Mouse (Mus musculus) lung, postnatal 0 days (tissue): ENCODE results near the gene Ptpn21. TPM values are rescaled to one million over a fixed set of nuclear protein-coding genes. Genes with fewer than 3 reads are reported as not detected.

ENCODE experiments used
- ATAC-seq: fragments of 200-750 bp; cut with Nextera tagmentation; 2 replicates; pipeline ENCODE4 v1.8.0; 2017; ENCODE audit warnings: moderate library complexity
- DNase-seq: peaks from one replicate; pipeline ENCODE4 v3.0.0-alpha.2; 2016; ENCODE audit warnings: low spot score
- H3K27ac ChIP-seq: fragments of 300-500 bp; sonication (generic); 2 replicates; pipeline ENCODE4 v1.5.1; 2014; ENCODE audit warnings: antibody characterized with exemption, mild to moderate bottlenecking, low read length, mixed read lengths
- H3K27me3 ChIP-seq: fragments of 300-500 bp; sonication (generic); replicated peaks from 2 replicates; pipeline ENCODE4 v1.6.1; 2014; ENCODE audit warnings: low read length, mixed read lengths; ENCODE audit not compliant: insufficient read depth
- H3K36me3 ChIP-seq: fragments of 300-500 bp; sonication (generic); 2 replicates; pipeline ENCODE4 v1.6.1; 2014; ENCODE audit warnings: low read length, mixed read lengths; ENCODE audit not compliant: insufficient read depth
- H3K4me1 ChIP-seq: fragments of 300-500 bp; sonication (generic); 2 replicates; pipeline ENCODE4 v1.6.1; 2014; ENCODE audit warnings: antibody characterized with exemption, low read depth, low read length, mixed read lengths; ENCODE audit not compliant: insufficient read depth
- H3K4me2 ChIP-seq: fragments of 300-500 bp; sonication (generic); replicated peaks from 2 replicates; pipeline ENCODE4 v1.6.1; 2014; ENCODE audit warnings: low read depth, mild to moderate bottlenecking, low read length, moderate library complexity, mixed read lengths
- H3K4me3 ChIP-seq: fragments of 300-500 bp; sonication (generic); 2 replicates; pipeline ENCODE4 v1.5.1; 2014; ENCODE audit warnings: low read depth, low read length
- H3K9ac ChIP-seq: fragments of 300-500 bp; sonication (generic); replicated peaks from 2 replicates; pipeline ENCODE4 v1.6.1; 2014; ENCODE audit warnings: low read depth, mild to moderate bottlenecking
- H3K9me3 ChIP-seq: fragments of 300-500 bp; sonication (generic); 2 replicates; pipeline ENCODE4 v1.6.1; 2016; ENCODE audit warnings: low read length, mixed read lengths
- CTCF ChIP-seq: IDR thresholded peaks from 2 replicates; pipeline ENCODE4 v1.5.1; 2016; ENCODE audit warnings: antibody characterized with exemption, mild to moderate bottlenecking
- EP300 ChIP-seq: IDR thresholded peaks from 2 replicates; pipeline ENCODE4 v1.6.1; 2016; ENCODE audit warnings: antibody characterized with exemption, mild to moderate bottlenecking, control low read depth
- WGBS: fragments of 180-500 bp; shearing (Covaris S2); extraction: QIAGEN DNeasy Blood & Tissue Kit; methylation state at CpG from one replicate; pipeline ENCODE4 v1.1.7; 2014; 5-methylcytosine and 5-hydroxymethylcytosine counted together
- polyA plus RNA-seq: library from polyadenylated mRNA; unstranded; fragments of >200 nt; fragmentation: Nextera tagmentation; extraction: Ambion mirVana; gene quantifications from 2 replicates; pipeline ENCODE4 v1.2.1, GENCODE M21; 2015

The Ptpn21 gene
- polyA plus RNA-seq, 1 experiment from 2014 or later: 10.0 TPM

- no peaks in the 10 kb centered on the region for H3K27me3 ChIP-seq
- ATAC-seq (peak; percentile 46), DNase-seq (peak; percentile 70)
- peak overlapping the region; percentile 66 for H3K4me2 ChIP-seq
- H3K27ac ChIP-seq: peak overlapping the region; percentile 98
- TF ChIP-seq EP300 (no peak), CTCF (no peak)
- peak overlapping the region; percentile 89 for H3K9ac ChIP-seq
- H3K4me3 ChIP-seq: peak overlapping the region; percentile 92
- WGBS: 8% methylated on average over 7 of the region's 7 CpGs
- no peaks in the 10 kb centered on the region for H3K9me3 ChIP-seq
- no peaks in the 10 kb centered on the region for H3K36me3 ChIP-seq
- peaks cover 11% of the 10 kb centered on the region; the same call in 1 of the 2 replicates for H3K4me1 ChIP-seq
Measured at GRCm38 (mm10) chr12:98737801-98738350, 671 bp upstream of the Ptpn21 start.

- ATAC-seq: no peak
- Histone ChIP-seq H3K27ac (peak overlapping the region; percentile 1; the same call in 1 of the 2 replicates), H3K9me3 (no peaks in the 10 kb centered on the region), H3K4me2 (peak overlapping the region; percentile 83), H3K9ac (peak overlapping the region; percentile 61), H3K36me3 (no peaks in the 10 kb centered on the region), H3K4me1 (peaks cover 11% of the 10 kb centered on the region; the same call in 1 of the 2 replicates), H3K4me3 (peak overlapping the region; percentile 64), H3K27me3 (no peaks in the 10 kb centered on the region)
- no peak for TF ChIP-seq EP300
- TF ChIP-seq CTCF: no peak
- 10% methylated on average over 22 of the region's 22 CpGs for WGBS
- no peak for DNase-seq
Measured at GRCm38 (mm10) chr12:98734880-98735801, 2.1 kb downstream of the Ptpn21 start.

GRCm38 (mm10) chr12:98734246-98734879 is 2.8 kb downstream of the Ptpn21 start:
- peak overlapping the region; percentile 51; the same call in 1 of the 2 replicates for H3K27ac ChIP-seq
- peak overlapping the region; percentile 62 for H3K9ac ChIP-seq
- no peaks in the 10 kb centered on the region for H3K9me3 ChIP-seq
- no peaks in the 10 kb centered on the region for H3K36me3 ChIP-seq
- H3K27me3 ChIP-seq: no peaks in the 10 kb centered on the region
- peak overlapping the region; percentile 64 for H3K4me3 ChIP-seq
- ATAC-seq (peak; percentile 72), DNase-seq (peak; percentile 92)
- peak overlapping the region; percentile 83 for H3K4me2 ChIP-seq
- TF ChIP-seq CTCF: peak; percentile 10; the same call in 1 of the 2 replicates
- no peak for TF ChIP-seq EP300
- under 1% methylated on average over 30 of the region's 30 CpGs for WGBS
- H3K4me1 ChIP-seq: peaks cover 11% of the 10 kb centered on the region; the same call in 1 of the 2 replicates

GRCm38 (mm10) chr12:98733776-98734175 is 3.4 kb downstream of the Ptpn21 start:
- Histone ChIP-seq H3K4me1 (peaks cover 11% of the 10 kb centered on the region; the same call in 1 of the 2 replicates), H3K9me3 (no peaks in the 10 kb centered on the region), H3K27ac (0 out of 2 replicates have a peak overlapping the region, but pooled peaks have one; percentile 51), H3K4me2 (peak overlapping the region; percentile 83), H3K36me3 (no peaks in the 10 kb centered on the region), H3K9ac (peak overlapping the region; percentile 62; the same call in 1 of the 2 replicates), H3K27me3 (no peaks in the 10 kb centered on the region), H3K4me3 (peak overlapping the region; percentile 64)
- TF ChIP-seq EP300: no peak
- no peak for TF ChIP-seq CTCF
- no peak for DNase-seq
- no peak for ATAC-seq
- 13% methylated on average over 12 of the region's 12 CpGs for WGBS

GRCm38 (mm10) chr12:98733165-98733564 is 4.0 kb downstream of the Ptpn21 start:
- Histone ChIP-seq H3K9ac (no peak overlapping the region), H3K4me3 (peak overlapping the region; percentile 64; the same call in 1 of the 2 replicates)
- ATAC-seq: no peak

More at GRCm38 (mm10) chr12:98733165-98733564, 4.0 kb downstream of the Ptpn21 start:
- TF ChIP-seq CTCF: no peak
- no peak for TF ChIP-seq EP300
- H3K4me1 ChIP-seq: peaks cover 11% of the 10 kb centered on the region; the same call in 1 of the 2 replicates
- H3K36me3 ChIP-seq: no peaks in the 10 kb centered on the region
- peak overlapping the region; percentile 83; the same call in 1 of the 2 replicates for H3K4me2 ChIP-seq
- H3K9me3 ChIP-seq: no peaks in the 10 kb centered on the region
- H3K27me3 ChIP-seq: no peaks in the 10 kb centered on the region
- no peak for DNase-seq
- H3K27ac ChIP-seq: no peak overlapping the region
- WGBS: 57% methylated on average over 3 of the region's 3 CpGs
